Mouse (Mus musculus) cerebellum, adult (tissue): Measurements from ENCODE around the gene Selenov.
A peak's percentile ranks its signal among the peaks of the same experiment; 100 is the strongest.

Experiments used
- ATAC-seq: cut with Nextera tagmentation; 2 replicates; pipeline ENCODE4 v1.9.2; 2017; ENCODE audit warnings: mild to moderate bottlenecking, moderate library complexity, mixed read lengths; ENCODE audit not compliant: insufficient number of reproducible peaks, low FRiP score, low TSS enrichment

Gene Selenov

DNA sequence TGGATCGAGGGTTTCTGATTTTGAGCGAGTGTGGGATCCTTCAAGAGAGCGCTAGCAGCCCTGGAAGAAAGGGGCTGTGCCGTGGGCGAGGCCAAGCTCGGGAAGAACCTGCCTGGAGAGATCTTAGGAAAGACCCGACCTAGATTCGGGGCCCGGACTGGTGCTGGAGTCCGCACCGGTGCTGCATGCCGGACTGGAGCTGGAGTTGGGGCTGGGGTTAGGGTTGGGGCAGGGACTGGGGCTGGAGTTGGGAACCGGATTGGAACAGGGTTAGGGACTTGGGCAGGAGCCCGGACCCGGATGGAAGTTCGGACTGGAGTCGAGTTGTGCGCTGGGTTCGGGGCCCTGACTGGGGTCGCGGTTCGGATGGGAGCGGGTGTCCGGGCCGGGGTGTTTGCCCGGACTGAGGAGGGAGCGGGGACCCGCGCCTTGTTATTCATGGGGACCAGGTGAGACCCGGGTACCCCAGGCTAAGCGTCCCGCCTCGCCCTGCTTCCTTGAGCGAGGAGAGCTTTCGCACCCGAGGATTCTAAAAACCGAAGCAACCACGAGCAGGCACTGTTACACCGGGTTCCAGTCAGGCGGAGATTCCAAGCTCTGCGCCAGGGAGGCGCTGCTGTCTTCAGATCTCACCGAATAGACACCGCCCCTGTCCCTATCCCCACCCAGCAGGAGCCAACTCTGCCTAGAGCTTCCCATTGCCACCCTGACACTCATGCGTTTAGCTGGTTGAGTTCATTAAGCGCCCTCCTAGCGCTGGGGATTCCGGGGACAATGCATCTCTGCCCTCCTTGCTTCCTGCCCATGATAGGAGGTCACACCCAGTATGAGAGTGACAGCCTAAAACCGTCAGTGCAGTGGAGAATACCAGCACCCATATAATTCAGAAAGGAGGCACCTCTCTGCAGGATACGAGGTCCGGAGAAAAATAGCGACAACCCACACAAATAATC, at the start of gene Selenov:
TSS of gene Selenov (minus strand) at position 549 of the 953 bp plus-strand sequence.
- ATAC-seq: no peak

GRCm38 (mm10) chr7:28339213-28339917, 48.4 kb upstream of the Selenov start:
- no peak for ATAC-seq

DNA sequence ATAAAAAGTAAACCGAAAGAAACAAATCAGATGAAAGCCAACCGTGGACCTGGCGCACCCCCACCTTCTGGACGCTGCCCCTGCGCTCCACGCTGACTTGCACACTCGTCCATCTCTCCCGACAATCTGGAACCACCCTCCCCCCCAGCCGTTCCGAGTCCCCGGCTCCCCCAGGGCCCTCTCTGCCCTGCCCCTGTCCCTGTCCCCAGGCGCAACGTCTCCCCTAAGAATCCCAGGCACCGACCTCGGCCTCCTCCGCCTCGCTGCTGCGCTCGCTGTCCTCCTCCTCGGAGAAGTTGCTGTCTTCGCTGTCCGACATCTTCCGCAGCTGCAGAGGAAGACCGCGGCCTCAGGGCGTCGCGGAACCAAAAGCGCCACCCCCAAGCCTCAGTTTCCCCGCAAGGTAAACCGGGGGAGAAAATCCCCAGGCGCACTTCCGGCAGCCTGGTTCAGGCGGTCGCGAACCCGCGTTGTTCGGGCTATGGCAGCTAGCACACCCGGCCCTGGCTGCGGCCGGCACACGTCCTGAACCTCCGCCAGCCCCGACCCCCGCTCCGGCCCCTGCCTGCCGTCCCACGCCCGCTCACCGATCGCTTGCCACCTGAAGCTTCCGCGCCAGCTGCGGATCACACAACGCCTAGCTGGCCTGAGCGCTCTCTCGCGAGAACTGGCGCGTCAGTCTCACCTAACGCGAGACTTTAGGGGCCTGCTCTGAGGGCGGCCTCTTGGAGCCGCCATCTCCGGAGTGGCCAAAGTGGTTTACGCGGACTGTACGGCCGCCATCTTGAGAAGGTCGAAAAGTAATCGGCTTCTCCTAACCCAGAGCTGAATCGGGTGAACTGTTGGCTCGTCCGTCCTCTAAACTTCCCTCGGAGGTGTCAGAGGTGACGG, 47.4 kb upstream of the Selenov start, which contains the start of gene Supt5:
TSS of gene Supt5 (minus strand) at position 639 of the 891 bp plus-strand sequence.
- ATAC-seq: peak; percentile 99

DNA sequence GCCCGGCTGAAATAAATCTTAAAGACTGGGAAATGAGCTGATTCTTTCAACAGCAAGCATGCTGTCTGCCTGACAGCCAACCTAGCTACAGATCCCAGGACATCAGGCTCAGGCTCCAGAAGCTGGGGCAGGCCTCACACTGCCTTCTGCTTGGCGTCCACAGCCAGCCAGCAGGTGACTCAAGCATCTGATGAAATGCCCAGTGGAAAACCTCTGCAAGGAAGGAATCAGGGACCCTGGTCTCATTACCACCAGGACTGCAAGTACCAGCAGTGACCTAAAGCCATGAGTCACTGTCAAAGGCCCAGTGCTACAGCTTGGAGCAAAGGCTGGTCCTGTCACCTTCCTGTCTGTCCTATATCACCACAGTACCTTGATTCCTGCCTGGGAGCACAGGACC, 44.5 kb upstream of the Selenov start:
- ATAC-seq: no peak

- ATAC-seq: no peak
Observed at GRCm38 (mm10) chr7:28334534-28334933, 43.5 kb upstream of the Selenov start.

- no peak for ATAC-seq
Observed at GRCm38 (mm10) chr7:28328260-28328659, 37.3 kb upstream of the Selenov start.

DNA sequence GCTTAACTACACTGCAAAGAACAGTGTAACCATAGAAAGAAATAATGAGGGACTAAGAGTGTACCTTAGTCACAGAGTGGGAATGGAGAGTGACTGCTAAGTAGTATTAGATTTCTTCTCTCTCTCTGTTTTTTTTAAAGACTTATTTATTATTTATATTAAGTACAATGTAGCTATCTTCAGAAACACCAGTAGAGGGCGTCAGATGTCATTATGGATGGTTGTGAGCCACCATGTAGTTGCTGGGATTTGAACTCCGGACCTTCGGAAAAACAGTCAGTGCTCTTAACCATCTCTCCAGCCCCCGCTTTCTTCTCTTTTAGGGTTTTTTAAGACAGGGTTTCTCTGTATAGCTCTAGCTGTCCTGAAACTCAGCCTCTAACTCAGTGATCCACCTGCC, 35.5 kb upstream of the Selenov start:
- no peak for ATAC-seq

- ATAC-seq: no peak
Observed at GRCm38 (mm10) chr7:28325293-28325692, 34.3 kb upstream of the Selenov start.

- ATAC-seq: no peak
Observed at GRCm38 (mm10) chr7:28321974-28322720, 31.2 kb upstream of the Selenov start.

DNA sequence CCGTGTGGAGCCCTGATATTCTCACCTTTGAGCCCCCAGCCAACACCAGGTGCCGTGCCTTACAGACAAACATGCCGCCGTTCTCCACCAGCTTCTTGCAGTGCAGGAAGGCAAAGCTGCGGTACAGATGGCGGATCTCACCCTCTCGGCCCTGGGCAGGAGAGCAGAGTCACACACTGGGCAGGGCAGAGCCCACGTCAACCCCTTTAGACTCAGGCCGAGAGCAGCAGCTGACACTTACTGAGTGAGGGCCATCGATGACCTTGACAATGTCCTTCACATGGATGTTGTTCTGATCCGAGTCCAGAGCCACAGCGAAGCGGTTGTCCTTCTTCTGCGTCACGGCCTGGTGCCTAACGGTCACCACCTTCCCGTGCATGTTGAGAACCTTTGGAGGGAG, 27.7 kb upstream of the Selenov start:
- ATAC-seq: no peak

- ATAC-seq: no peak
Observed at GRCm38 (mm10) chr7:28318036-28318435, 27.1 kb upstream of the Selenov start.

DNA sequence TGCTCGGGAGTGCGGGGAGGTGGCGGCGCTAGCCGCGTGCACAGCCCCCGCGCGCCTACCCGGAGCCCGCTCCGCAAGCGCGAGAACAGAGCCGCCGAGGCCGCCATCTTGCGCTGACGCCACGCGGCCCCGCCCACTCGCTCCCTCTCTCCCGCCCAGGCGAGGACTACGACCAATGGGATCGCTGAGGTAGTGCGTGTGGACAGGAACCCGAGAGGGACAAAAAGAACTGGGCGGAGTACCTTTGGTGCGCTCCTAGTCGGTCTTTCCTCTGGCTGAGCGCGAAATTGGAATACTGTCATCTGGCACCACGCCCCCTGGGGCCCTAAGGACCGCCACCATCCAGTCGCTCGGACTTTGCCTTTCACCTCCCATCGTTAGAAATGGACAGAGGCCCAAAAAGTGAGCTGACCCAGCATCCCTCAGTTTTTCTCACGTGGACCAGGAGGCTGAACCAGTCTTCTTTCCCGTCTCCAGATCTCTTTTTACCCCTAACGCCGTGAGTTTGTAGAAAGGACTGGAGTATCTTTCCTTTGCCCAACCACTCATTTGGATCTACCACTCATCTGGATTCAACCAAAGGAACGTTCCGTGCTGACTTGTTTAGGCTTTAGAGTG, 21.0 kb upstream of the Selenov start, which contains the start of gene Timm50:
TSS of gene Timm50 (minus strand) at position 147 of the 618 bp plus-strand sequence.
- ATAC-seq: peak; percentile 94

DNA sequence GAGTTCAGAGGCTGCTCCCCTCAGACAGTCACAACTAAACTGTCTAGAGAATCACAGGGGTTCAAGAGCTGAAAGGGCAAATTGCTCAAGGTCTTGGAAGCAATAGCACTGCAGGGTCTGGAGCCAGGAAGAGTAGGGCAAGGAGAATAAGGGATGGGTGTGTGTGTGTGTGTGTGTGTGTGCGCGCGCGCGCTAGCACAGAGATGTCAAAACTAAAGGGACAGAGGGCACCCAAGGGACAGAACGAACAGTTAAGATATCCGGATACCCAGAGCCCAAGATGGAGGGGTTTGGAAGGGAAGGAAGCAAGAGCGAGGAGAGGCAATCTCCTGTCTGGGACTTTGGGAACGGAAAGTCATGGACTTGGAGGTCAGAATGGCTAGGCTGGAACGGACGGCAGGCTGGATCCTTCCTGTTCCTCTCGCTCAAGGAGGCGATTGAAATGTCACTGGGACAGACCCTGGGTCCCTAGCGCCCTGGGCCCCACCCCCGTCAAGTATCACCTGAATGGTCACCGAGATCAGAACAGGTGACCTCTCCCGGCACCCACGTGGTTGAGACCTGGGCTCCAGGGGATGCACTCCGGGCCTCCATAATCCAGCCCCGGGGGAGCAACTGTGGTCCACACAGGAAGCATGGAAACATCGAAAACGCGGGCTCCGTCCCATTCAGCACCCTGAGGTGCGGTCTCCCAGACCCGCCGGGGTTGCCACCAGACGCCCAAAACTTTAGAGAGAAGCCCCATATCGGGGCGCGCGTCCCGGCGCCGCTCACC, 20.4 kb upstream of the Selenov start:
- peak; percentile 41; the same call in 1 of the 2 replicates for ATAC-seq

DNA sequence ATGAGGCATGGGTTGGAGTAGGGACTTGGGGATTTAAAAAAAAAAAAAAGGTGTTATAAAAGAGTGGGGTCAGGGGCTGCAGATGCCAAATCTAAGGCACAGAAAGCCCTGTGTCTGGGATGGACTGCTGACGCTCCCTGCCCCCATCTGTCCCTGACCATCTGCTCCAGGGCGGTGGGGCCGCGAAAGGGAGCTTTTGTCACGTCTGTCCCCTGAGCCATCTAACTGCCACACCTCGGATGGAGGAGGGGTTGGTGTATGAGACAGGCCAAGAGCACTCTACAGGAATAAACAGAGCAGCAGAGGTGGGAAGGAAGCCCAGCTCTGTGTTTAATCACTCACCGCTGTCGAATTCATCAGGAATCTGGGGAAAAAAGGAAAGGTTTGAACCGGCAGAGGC, 18.8 kb upstream of the Selenov start:
- no peak for ATAC-seq

DNA sequence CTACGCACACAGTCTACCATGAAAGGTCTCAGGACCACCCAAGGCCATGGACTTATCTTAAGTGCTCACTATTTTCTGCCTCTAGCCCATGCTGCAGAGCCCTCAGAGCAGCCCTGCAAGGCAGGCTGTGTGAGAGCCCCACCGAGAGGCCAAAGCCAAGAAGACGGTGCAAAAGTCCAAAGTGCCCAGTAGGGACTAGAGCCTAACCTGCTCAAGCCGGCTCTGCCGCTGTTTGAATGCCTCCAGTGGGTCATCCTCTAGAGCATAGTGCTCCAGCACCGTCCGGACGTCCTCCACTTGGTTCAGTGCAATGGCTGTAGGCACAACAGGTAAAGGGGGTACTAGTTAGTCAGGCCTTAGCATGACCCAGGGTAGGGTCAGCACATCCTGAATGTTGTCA, 15.2 kb upstream of the Selenov start:
- ATAC-seq: no peak

GRCm38 (mm10) chr7:28305641-28306040, 14.7 kb upstream of the Selenov start:
- ATAC-seq: no peak

GRCm38 (mm10) chr7:28301616-28302433, 10.8 kb upstream of the Selenov start, which contains the start of gene Dll3:
TSS of gene Dll3 (minus strand) at chr7:28302238.
- ATAC-seq: no peak
